Mouse (Mus musculus): Measurements from ENCODE around the gene Ipo13.

DNA sequence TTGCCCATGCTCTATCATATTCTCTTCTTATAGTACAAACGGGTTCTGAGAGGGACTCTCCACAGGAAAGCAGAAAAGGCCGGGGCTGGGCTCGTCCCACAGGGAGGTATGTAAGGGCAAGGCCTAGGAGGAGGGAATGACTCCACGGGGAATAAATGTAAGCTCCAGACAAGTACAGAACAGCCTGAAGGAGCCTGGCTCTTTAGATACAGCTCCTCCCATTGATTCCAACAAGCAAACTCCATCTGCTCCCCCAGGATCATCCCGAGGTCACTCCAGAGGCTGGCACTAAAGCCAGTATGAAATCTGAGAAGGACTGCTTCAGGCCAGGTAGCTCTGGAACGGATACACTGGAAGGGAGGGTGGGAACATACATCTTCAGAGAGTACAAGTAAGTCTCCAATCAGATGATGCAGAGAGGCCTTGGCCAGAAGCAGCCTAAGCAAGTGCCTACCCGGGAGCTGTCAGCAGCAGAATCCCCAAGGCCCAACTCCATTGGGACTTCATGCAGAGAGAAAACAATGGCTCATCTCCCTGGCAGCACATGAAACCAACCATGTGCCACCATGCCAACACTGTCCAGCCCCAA lies 2.0 kb downstream of the Ipo13 start:
- TF ChIP-seq POLR2A (IDR thresholded peaks at IDR 0.05; ENCODE audit: control insufficient read depth, extremely low read depth, insufficient read depth, low read length, poor library complexity), result no peak
- TF ChIP-seq CTCF (IDR thresholded peaks at IDR 0.05; ENCODE audit: borderline replicate concordance, control insufficient read depth, extremely low read depth, insufficient read depth, low read length, poor library complexity), result no peak
